Mouse (Mus musculus) midbrain, embryonic 16.5 days (tissue): ENCODE measurements around the gene Vps72. TPM values are rescaled to one million over a fixed set of nuclear protein-coding genes. Genes with fewer than 3 reads are reported as not detected.

ENCODE experiments used
- ATAC-seq: fragments of 200-750 bp; cut with Nextera tagmentation; 2 replicates; pipeline ENCODE4 v1.8.0; 2017; ENCODE audit warnings: moderate TSS enrichment
- H3K27ac ChIP-seq: fragments of 300-500 bp; sonication (generic); 2 replicates; pipeline ENCODE4 v1.5.1; 2014; ENCODE audit warnings: mild to moderate bottlenecking, low read length, mixed read lengths
- H3K27me3 ChIP-seq: fragments of 300-500 bp; sonication (generic); 2 replicates; pipeline ENCODE4 v1.6.1; 2014; ENCODE audit warnings: low read depth, low read length, mixed read lengths; ENCODE audit not compliant: control insufficient read depth, insufficient read depth
- H3K36me3 ChIP-seq: fragments of 300-500 bp; sonication (generic); 2 replicates; pipeline ENCODE4 v1.6.1; 2014; ENCODE audit warnings: mild to moderate bottlenecking, low read length, moderate library complexity, mixed read lengths; ENCODE audit not compliant: control insufficient read depth, insufficient read depth
- H3K4me1 ChIP-seq: fragments of 300-500 bp; sonication (generic); 2 replicates; pipeline ENCODE4 v1.6.1; 2014; ENCODE audit warnings: mild to moderate bottlenecking, low read length, mixed read lengths; ENCODE audit not compliant: control insufficient read depth, insufficient read depth
- H3K4me2 ChIP-seq: fragments of 300-500 bp; sonication (generic); 2 replicates; pipeline ENCODE4 v1.6.1; 2014; ENCODE audit warnings: mild to moderate bottlenecking, low read length, mixed read lengths
- H3K4me3 ChIP-seq: fragments of 300-500 bp; sonication (generic); 2 replicates; pipeline ENCODE4 v1.5.1; 2014; ENCODE audit warnings: low read depth, mild to moderate bottlenecking, low read length, moderate library complexity, mixed read lengths
- H3K9ac ChIP-seq: fragments of 300-500 bp; sonication (generic); 2 replicates; pipeline ENCODE4 v1.6.1; 2014; ENCODE audit warnings: low read depth, low read length, mixed read lengths
- H3K9me3 ChIP-seq: fragments of 300-500 bp; sonication (generic); replicated peaks from 2 replicates; pipeline ENCODE4 v1.6.1; 2014; ENCODE audit warnings: mild to moderate bottlenecking, low read length, mixed read lengths; ENCODE audit not compliant: control insufficient read depth, poor library complexity, severe bottlenecking
- WGBS: fragments of 180-500 bp; shearing (Covaris S2); extraction: QIAGEN DNeasy Blood & Tissue Kit; methylation state at CpG from one replicate; pipeline ENCODE4 v1.1.7; 2014; 5-methylcytosine and 5-hydroxymethylcytosine counted together
- microRNA-seq: library from miRNA; unstranded; fragments of <30 nt; microRNA quantifications from one replicate; pipeline ENCODE4, GENCODE M21; 2017
- polyA plus RNA-seq: library from polyadenylated mRNA; unstranded; fragments of >200 nt; fragmentation: Nextera tagmentation; extraction: Ambion mirVana; gene quantifications from 2 replicates; pipeline ENCODE4 v1.2.1, GENCODE M21; 2015

Gene Vps72
- polyA plus RNA-seq, 1 experiment from 2014 or later = 170 TPM

DNA sequence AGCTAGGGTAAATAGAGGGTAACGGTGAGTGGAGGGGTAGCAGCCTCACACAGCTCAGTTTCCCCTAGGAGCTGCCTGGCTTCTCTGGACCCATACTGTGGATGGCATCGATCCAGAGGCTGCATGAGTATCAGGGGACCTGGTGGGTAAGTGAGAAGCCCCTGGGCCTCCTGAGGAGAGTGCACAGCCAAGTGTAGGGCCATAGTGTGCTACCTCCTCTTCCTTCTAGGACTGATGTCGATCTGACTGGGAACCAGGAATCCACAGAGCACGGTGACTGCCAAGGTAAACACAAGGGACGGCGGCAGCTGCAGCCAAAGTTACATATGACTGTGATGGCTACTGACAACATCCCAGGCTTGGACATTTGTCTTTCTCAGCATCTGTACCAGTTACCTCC lies 60.3 kb downstream of the Vps72 start:
- 85% methylated on average over 6 of the region's 6 CpGs for WGBS
- Histone ChIP-seq H3K4me2 (no peak overlapping the region), H3K9me3 (no peaks in the 10 kb centered on the region), H3K27me3 (peaks cover 16% of the 10 kb centered on the region), H3K9ac (no peak overlapping the region), H3K4me3 (no peak overlapping the region), H3K27ac (no peak overlapping the region), H3K36me3 (peaks cover 52% of the 10 kb centered on the region), H3K4me1 (peaks cover 6% of the 10 kb centered on the region)
- ATAC-seq = no peak

Small RNA genes within 50 kb of the gene (microRNA-seq; reads per million reads assigned to microRNA genes)
- not detected for gene Mir8099-1

Other genes starting within 250 kb of the Vps72 start
- 322 and 353 TPM in 2 replicates for gene Psmb4, start 224.1 kb upstream of the Vps72 start, polyA plus RNA-seq
- 10.8 and 12.4 TPM in 2 replicates for gene Selenbp1, start 178.0 kb upstream of the Vps72 start, polyA plus RNA-seq
- gene Rfx5, start 156.9 kb upstream of the Vps72 start, polyA plus RNA-seq = 6.2 and 7.5 TPM in 2 replicates
- gene Pi4kb, start 136.3 kb upstream of the Vps72 start, polyA plus RNA-seq = 21.1 and 22.4 TPM in 2 replicates
- gene Zfp687, start 95.6 kb upstream of the Vps72 start, polyA plus RNA-seq = 17.6 and 18.7 TPM in 2 replicates
- 253 and 254 TPM in 2 replicates for gene Psmd4, start 68.4 kb upstream of the Vps72 start, polyA plus RNA-seq
- gene Pip5k1a, start 4.1 kb upstream of the Vps72 start, polyA plus RNA-seq = 15.0 and 17.0 TPM in 2 replicates
- 1.1 TPM in 2 replicates for gene Tmod4, start 13.5 kb downstream of the Vps72 start, polyA plus RNA-seq
- gene Scnm1, start 23.0 kb downstream of the Vps72 start, polyA plus RNA-seq = 79.5 and 79.8 TPM in 2 replicates
- gene Lysmd1, start 23.1 kb downstream of the Vps72 start, polyA plus RNA-seq = 53.8 and 57.6 TPM in 2 replicates
- 2.6 and 3.2 TPM in 2 replicates for gene Tnfaip8l2, start 31.3 kb downstream of the Vps72 start, polyA plus RNA-seq
- gene Sema6c, start 49.4 kb downstream of the Vps72 start, polyA plus RNA-seq = 18.9 and 20.9 TPM in 2 replicates
- 2.4 and 3.0 TPM in 2 replicates for gene Gabpb2, start 106.9 kb downstream of the Vps72 start, polyA plus RNA-seq
- gene Cdc42se1, start 117.7 kb downstream of the Vps72 start, polyA plus RNA-seq = 46.6 and 50.9 TPM in 2 replicates
- gene Mllt11, start 121.1 kb downstream of the Vps72 start, polyA plus RNA-seq = 336 and 438 TPM in 2 replicates
- 0.21 and 0.24 TPM in 2 replicates for gene Gm128, start 130.6 kb downstream of the Vps72 start, polyA plus RNA-seq
- 0.30 TPM in 1 of 2 replicates, not detected in the other for gene Bnipl, start 140.2 kb downstream of the Vps72 start, polyA plus RNA-seq
- 42.3 and 42.5 TPM in 2 replicates for gene Mindy1, start 170.3 kb downstream of the Vps72 start, polyA plus RNA-seq
- 81.4 and 84.3 TPM in 2 replicates for gene Prune1, start 171.1 kb downstream of the Vps72 start, polyA plus RNA-seq
- 0.23 and 0.34 TPM in 2 replicates for gene Anxa9, start 196.2 kb downstream of the Vps72 start, polyA plus RNA-seq
- gene Cers2, start 203.8 kb downstream of the Vps72 start, polyA plus RNA-seq = 89.6 and 101 TPM in 2 replicates
- gene Setdb1, start 246.2 kb downstream of the Vps72 start, polyA plus RNA-seq = 42.3 and 43.3 TPM in 2 replicates